Mouse (Mus musculus) ES-Bruce4 (cell line): ENCODE measurements around the gene Plekha1. TPM values are rescaled to one million over a fixed set of nuclear protein-coding genes. Genes with fewer than 3 reads are reported as not detected.

Experiments used
- H3K27ac ChIP-seq: 2 replicates; pipeline ENCODE4 v1.5.1; 2012; ENCODE audit warnings: low read length, inconsistent platforms; ENCODE audit not compliant: insufficient read depth
- H3K27me3 ChIP-seq: 2 replicates; pipeline ENCODE4 v1.6.1; 2012; ENCODE audit warnings: mild to moderate bottlenecking, low read length, inconsistent platforms; ENCODE audit not compliant: control insufficient read depth, poor library complexity, insufficient read depth, severe bottlenecking
- H3K36me3 ChIP-seq: 2 replicates; pipeline ENCODE4 v1.6.1; 2012; ENCODE audit warnings: inconsistent platforms, mild to moderate bottlenecking, low read length, moderate library complexity; ENCODE audit not compliant: control insufficient read depth, poor library complexity, insufficient read depth, severe bottlenecking
- H3K4me1 ChIP-seq: one replicate; pipeline ENCODE4 v1.8.1; 2011; ENCODE audit warnings: low read length; ENCODE audit not compliant: control insufficient read depth, insufficient read depth
- H3K4me3 ChIP-seq: 2 replicates; pipeline ENCODE4 v1.5.1; 2011; ENCODE audit warnings: low read depth, mild to moderate bottlenecking, low read length
- H3K9ac ChIP-seq: 2 replicates; pipeline ENCODE4 v1.6.1; 2012; ENCODE audit warnings: low read depth, mild to moderate bottlenecking, inconsistent platforms; ENCODE audit not compliant: poor library complexity, severe bottlenecking
- H3K9me3 ChIP-seq: replicated peaks from 2 replicates; pipeline ENCODE4 v1.6.1; 2012; ENCODE audit warnings: mild to moderate bottlenecking, low read length, inconsistent platforms; ENCODE audit not compliant: control insufficient read depth, poor library complexity, insufficient read depth, severe bottlenecking
- CTCF ChIP-seq: IDR thresholded peaks from one replicate; pipeline ENCODE4 v1.8.1; 2011; ENCODE audit warnings: low read depth, low read length
- EP300 ChIP-seq: IDR thresholded peaks from 2 replicates; pipeline ENCODE4 v1.6.1; 2011; ENCODE audit warnings: low read depth, low read length; ENCODE audit not compliant: insufficient read depth
- POLR2A ChIP-seq: IDR thresholded peaks from one replicate; pipeline ENCODE4 v1.8.1; 2011; ENCODE audit warnings: low read length; ENCODE audit not compliant: insufficient read depth
- polyA plus RNA-seq: library from polyadenylated mRNA; stranded (reverse); fragments of >200 nt; gene quantifications from 2 replicates; pipeline ENCODE4 v1.2.4, GENCODE M21; 2011; ENCODE audit warnings: low read depth; ENCODE audit not compliant: missing spikeins, insufficient read depth, insufficient read length

Gene Plekha1
- polyA plus RNA-seq, 1 experiment: 196 TPM

DNA sequence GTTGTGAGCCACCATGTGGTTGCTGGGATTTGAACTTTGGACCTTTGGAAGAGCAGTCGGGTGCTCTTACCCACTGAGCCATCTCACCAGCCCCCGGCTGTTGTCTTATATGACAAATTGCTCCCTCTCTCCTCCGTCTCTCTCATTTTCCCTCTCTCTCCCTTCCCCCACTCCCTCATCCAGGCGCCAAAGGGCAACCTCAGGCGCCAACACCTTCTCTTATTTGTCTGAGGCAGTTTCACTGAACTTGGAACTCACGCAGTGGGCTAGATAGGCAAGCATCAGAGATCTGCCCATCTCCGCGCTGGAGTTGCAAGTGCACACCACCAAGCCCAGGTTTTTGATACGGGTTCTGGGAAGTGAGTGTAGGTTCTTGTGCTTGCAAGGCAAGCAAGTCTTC, 29.5 kb upstream of the Plekha1 start:
- Histone ChIP-seq H3K36me3 (no peaks in the 10 kb centered on the region), H3K4me3 (no peak overlapping the region), H3K27ac (no peak overlapping the region), H3K4me1 (peaks cover 4% of the 10 kb centered on the region), H3K9me3 (no peaks in the 10 kb centered on the region), H3K9ac (no peak overlapping the region), H3K27me3 (no peaks in the 10 kb centered on the region)
- TF ChIP-seq POLR2A (no peak), EP300 (no peak), CTCF (no peak)

DNA sequence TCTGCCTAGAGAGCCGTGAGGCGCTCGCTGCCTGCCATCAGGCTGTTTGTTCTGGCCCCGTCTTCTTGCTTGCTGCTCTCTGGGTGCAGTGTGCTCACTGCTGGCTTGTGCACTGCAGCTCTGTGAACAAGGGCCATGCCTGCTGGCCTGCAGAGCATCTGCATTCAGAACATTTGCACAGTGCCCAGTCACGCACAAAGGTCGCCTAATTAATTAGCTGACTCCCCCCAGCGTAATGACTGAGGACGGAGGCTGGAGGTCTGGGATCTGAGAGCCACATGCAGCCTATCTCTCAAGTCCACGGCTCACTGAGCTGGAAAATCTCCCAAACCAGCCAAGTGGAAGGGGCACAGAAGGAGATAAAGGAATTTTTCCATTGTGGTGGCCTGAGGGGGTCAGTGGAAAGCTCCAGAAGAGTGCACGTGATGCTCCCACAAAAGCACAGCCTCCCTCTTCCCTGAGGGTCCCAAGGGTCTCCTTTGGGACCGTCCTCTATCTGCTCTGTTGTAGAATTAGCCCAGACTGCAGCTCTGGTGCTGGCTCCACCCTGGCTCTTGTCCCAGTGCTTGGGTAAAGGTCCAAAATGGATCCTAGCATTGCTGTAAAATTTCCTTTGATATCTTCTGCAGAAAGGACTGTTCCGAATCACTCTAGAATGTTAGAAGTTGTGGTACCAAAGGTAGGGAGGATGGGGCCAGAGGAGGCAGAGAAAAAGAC, 27.5 kb upstream of the Plekha1 start:
- Histone ChIP-seq H3K27ac (no peak overlapping the region), H3K4me1 (peaks cover 4% of the 10 kb centered on the region), H3K27me3 (no peaks in the 10 kb centered on the region), H3K4me3 (no peak overlapping the region), H3K9ac (no peak overlapping the region), H3K36me3 (no peaks in the 10 kb centered on the region), H3K9me3 (no peaks in the 10 kb centered on the region)
- TF ChIP-seq CTCF (no peak), POLR2A (no peak), EP300 (no peak)

DNA sequence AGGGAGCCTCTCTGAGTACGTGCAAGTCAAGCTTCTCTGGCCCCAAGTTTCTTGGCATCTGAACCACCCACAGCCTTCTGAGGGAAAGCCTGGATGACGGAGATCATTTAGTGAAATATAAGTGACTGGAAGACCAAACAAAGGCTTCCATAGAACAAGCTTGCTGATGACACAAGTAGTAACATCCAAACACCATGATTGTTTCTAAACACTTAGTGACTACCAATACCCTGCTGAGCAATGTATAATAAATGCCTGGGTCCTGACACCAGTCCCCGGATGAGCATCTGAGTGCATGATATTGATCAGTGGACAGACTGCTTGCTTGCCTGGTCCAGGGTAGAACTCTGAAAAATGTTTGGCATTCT, 26.9 kb upstream of the Plekha1 start:
- Histone ChIP-seq H3K9ac (no peak overlapping the region), H3K36me3 (no peaks in the 10 kb centered on the region), H3K27me3 (no peaks in the 10 kb centered on the region), H3K4me3 (no peak overlapping the region), H3K4me1 (peaks cover 4% of the 10 kb centered on the region), H3K27ac (no peak overlapping the region), H3K9me3 (no peaks in the 10 kb centered on the region)
- TF ChIP-seq EP300 (no peak), POLR2A (no peak), CTCF (no peak)

DNA sequence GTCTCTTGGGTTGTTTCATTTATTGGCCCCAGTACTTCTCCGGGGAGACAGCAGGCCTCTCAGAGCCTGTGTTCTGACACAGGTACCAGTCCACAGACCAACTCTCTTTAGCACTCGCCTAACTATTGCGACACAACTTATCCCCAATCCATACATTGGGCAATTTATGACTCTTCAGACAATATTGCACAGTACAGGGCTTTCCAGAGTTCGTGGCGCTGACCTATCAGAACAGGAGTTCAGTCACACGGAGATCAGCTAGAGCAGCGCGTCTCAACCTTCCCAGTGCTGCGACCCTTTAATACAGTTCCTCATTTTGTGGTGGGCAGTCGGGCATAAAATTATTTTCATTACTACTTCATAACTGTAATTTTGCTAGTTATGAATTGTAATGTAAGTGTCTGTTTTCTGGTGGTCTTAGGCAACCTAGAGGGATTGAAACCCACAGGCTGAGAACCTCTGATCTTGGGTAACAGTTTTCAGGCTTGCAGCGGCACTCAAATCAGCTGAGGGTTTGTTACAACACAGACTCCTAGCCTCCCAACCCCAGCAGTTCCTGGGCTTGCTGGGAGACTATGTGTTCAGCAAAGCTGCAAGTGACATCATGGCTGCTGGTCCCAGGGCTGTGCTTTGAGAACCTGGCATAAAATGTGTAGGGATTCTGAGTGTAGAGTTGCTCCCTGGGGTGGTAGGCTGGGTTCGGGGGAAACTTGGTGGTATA, 26.0 kb upstream of the Plekha1 start:
- TF ChIP-seq EP300 (no peak), CTCF (no peak), POLR2A (no peak)
- Histone ChIP-seq H3K9me3 (no peaks in the 10 kb centered on the region), H3K27ac (no peak overlapping the region), H3K4me1 (peaks cover 4% of the 10 kb centered on the region), H3K27me3 (no peaks in the 10 kb centered on the region; the same call in 1 of the 2 replicates), H3K4me3 (no peak overlapping the region), H3K9ac (no peak overlapping the region), H3K36me3 (no peaks in the 10 kb centered on the region)

DNA sequence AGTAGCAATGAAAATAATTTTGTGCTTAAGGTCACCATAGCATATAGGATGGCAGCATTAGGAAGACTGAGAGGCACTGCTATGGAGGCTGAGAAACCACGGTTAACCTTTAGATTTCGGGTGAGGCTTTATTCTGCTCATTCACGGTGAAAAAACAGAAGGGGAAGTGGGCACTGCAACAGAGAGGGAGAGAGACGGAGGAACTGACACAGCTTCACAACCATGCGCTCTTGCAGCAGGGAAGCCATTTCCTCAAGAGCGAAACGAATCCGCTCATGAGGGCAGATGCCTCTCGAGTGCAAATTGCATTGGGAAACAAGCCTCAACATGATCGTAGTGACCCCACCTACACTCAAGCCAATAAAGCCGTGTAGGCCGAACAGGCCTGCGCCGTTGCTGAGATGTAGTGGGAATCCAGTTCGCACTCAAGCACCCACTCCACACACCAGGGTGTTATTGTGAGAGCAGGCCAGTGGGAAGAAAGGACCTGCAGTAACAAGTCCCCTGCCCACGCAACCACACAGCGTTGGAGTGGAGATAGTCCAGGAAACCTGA, 18.3 kb upstream of the Plekha1 start:
- Histone ChIP-seq H3K27me3 (no peaks in the 10 kb centered on the region; the same call in 1 of the 2 replicates), H3K36me3 (no peaks in the 10 kb centered on the region), H3K9ac (no peak overlapping the region), H3K4me1 (no peaks in the 10 kb centered on the region), H3K27ac (no peak overlapping the region), H3K4me3 (no peak overlapping the region), H3K9me3 (no peaks in the 10 kb centered on the region)
- no peak for TF ChIP-seq POLR2A
- TF ChIP-seq EP300: 0 out of 2 replicates have a peak, but pooled peaks have one; percentile 48
- no peak for TF ChIP-seq CTCF
